Mouse (Mus musculus) liver, embryonic 14.5 days (tissue): Measurements from ENCODE around the gene Sh3pxd2a.

Experiments
- CTCF ChIP-seq: IDR thresholded peaks from 2 replicates; pipeline ENCODE4 v1.5.1; 2016; ENCODE audit warnings: antibody characterized with exemption, low read depth, control low read depth
- EP300 ChIP-seq: IDR thresholded peaks from 2 replicates; pipeline ENCODE4 v1.6.1; 2016; ENCODE audit warnings: antibody characterized with exemption, low read depth

DNA sequence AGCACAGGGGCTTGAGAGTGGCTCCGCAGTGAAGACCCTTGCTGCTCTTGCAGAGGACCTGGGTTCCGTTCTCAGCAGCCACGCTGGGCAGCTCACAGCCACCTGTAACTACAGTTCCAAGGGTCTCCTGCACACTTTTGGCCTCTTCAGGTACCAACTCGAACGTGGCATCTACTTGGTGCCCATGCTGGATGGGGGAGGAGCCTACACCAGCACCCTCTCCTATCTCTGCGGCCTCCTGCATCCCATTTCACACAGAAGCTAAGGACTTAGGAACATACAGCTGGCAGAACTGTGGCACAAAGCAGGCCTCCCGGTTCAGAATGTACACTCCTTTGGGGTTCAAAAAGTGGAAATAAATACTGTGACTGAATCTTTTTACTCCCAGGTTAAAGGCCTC lies 127.0 kb downstream of the Sh3pxd2a start:
- no peak for TF ChIP-seq CTCF
- TF ChIP-seq EP300 = no peak
